Comparison of ENCODE assay signal across 14 mouse cellular contexts in genomic region chr13:16769409-16769808, GRCm38 (mm10).
"Had no signal": no experiment of that assay in that cellular context is flagged by ENCODE, and none has a peak within 500 bp of the region (broad histone marks: within the 10 kb centered on the region; RNA-seq: fewer than 3 reads in every experiment).

No protein-coding gene starts in this region.

- DNase-seq: kidney, adult 11 months; kidney, adult 9 months; kidney, postnatal 36 days; layer of hippocampus, adult 9-11 months; layer of hippocampus, postnatal 36 days; lung, adult 2 months; lung, postnatal 36 days; right cerebral cortex, postnatal 4 days; thymus, postnatal 36 days had no signal

- H3K4me1 ChIP-seq: liver, embryonic 15.5 days; neural tube, embryonic 15.5 days had no signal

- H3K36me3 ChIP-seq: limb, embryonic 12.5 days; liver, embryonic 15.5 days; neural tube, embryonic 15.5 days had no signal

- H3K4me2 ChIP-seq: limb, embryonic 12.5 days; liver, embryonic 15.5 days; neural tube, embryonic 15.5 days had no signal

- H3K9ac ChIP-seq: limb, embryonic 12.5 days; liver, embryonic 15.5 days; neural tube, embryonic 15.5 days had no signal

- H3K9me3 ChIP-seq: limb, embryonic 12.5 days; liver, embryonic 15.5 days; neural tube, embryonic 15.5 days had no signal

- H3K27me3 ChIP-seq: limb, embryonic 12.5 days; liver, embryonic 15.5 days; neural tube, embryonic 15.5 days had no signal

- H3K4me3 ChIP-seq: limb, embryonic 12.5 days; liver, embryonic 15.5 days; neural tube, embryonic 15.5 days had no signal

- ATAC-seq: lung, postnatal 0 days had no signal

- H3K27ac ChIP-seq: kidney, postnatal 0 days; limb, embryonic 12.5 days; liver, embryonic 15.5 days; neural tube, embryonic 15.5 days had no signal
